Mouse (Mus musculus) cortical plate, adult 2 months (tissue): ENCODE measurements at regions not wholly inside any gene's neighbourhood (a gene's known extent, or its start where the extent isn't known, plus 50 kb on each side); places are given as distances from the start of the nearest gene placed in this dataset.

Experiments used
- CTCF ChIP-seq: fragments of 200-500 bp; IDR thresholded peaks from 2 replicates; pipeline ENCODE4 v1.5.1; 2011; ENCODE audit warnings: mild to moderate bottlenecking, control low read depth, low read length; ENCODE audit not compliant: insufficient read depth; ENCODE audit errors: extremely low read depth
- POLR2A ChIP-seq: fragments of 200-500 bp; IDR thresholded peaks from 2 replicates; pipeline ENCODE4 v1.6.1; 2011; ENCODE audit warnings: mild to moderate bottlenecking, low read length, control low read depth; ENCODE audit not compliant: insufficient read depth; ENCODE audit errors: extremely low read depth

GRCm38 (mm10) chr11:22456286-22456685 lies 55.6 kb upstream of the Tmem17 start:
- TF ChIP-seq POLR2A: no peak
- no peak for TF ChIP-seq CTCF
